Mouse (Mus musculus) retina, embryonic 14.5 days (tissue): ENCODE measurements around the gene Kcng4.
A peak's percentile ranks its signal among the peaks of the same experiment; 100 is the strongest.

ENCODE experiments used
- DNase-seq: peaks from one replicate; pipeline ENCODE4 v3.0.0-alpha.2; 2015; ENCODE audit warnings: low spot score

The Kcng4 gene

GRCm38 (mm10) chr8:119635378-119635777 lies at the start of gene Kcng4:
Gene Kcng4 (minus strand): TSS chr8:119635680.
- no peak for DNase-seq

GRCm38 (mm10) chr8:119679184-119679583 lies 43.7 kb upstream of the Kcng4 start:
- no peak for DNase-seq

GRCm38 (mm10) chr8:119678138-119678843 lies 42.8 kb upstream of the Kcng4 start:
- DNase-seq: peak; percentile 60

- DNase-seq: peak; percentile 98
These were observed 40.9 kb upstream of the Kcng4 start for GRCm38 (mm10) chr8:119676389-119676788.

- DNase-seq: peak; percentile 66
These were observed 40.0 kb upstream of the Kcng4 start for GRCm38 (mm10) chr8:119675457-119675856.

- DNase-seq: no peak
These were observed 38.6 kb upstream of the Kcng4 start for GRCm38 (mm10) chr8:119673976-119674555.

- DNase-seq: no peak
These were observed 35.1 kb upstream of the Kcng4 start for GRCm38 (mm10) chr8:119670419-119671091.

GRCm38 (mm10) chr8:119669284-119669683 lies 33.8 kb upstream of the Kcng4 start:
- peak; percentile 75 for DNase-seq

- no peak for DNase-seq
These were observed 33.0 kb upstream of the Kcng4 start for GRCm38 (mm10) chr8:119668447-119668846.

GRCm38 (mm10) chr8:119666219-119666951 lies 30.9 kb upstream of the Kcng4 start, which contains the start of gene Wfdc1:
Gene Wfdc1 (plus strand): TSS chr8:119666365.
- DNase-seq: peak; percentile 66

- no peak for DNase-seq
These were observed 29.8 kb upstream of the Kcng4 start for GRCm38 (mm10) chr8:119665270-119665669.

- no peak for DNase-seq
These were observed 28.0 kb upstream of the Kcng4 start for GRCm38 (mm10) chr8:119663440-119663839.

GRCm38 (mm10) chr8:119661892-119662291 lies 26.4 kb upstream of the Kcng4 start:
- no peak for DNase-seq

- peak; percentile 82 for DNase-seq
These were observed 25.6 kb upstream of the Kcng4 start for GRCm38 (mm10) chr8:119661081-119661480.

GRCm38 (mm10) chr8:119656709-119657464 lies 21.4 kb upstream of the Kcng4 start:
- peak; percentile 63 for DNase-seq

- DNase-seq: no peak
These were observed 15.8 kb upstream of the Kcng4 start for GRCm38 (mm10) chr8:119651324-119651723.

- no peak for DNase-seq
These were observed 11.4 kb upstream of the Kcng4 start for GRCm38 (mm10) chr8:119646846-119647245.

GRCm38 (mm10) chr8:119646197-119646596 lies 10.7 kb upstream of the Kcng4 start:
- DNase-seq: no peak

GRCm38 (mm10) chr8:119644981-119645597 lies 9.6 kb upstream of the Kcng4 start:
- no peak for DNase-seq

- DNase-seq: no peak
These were observed 9.0 kb upstream of the Kcng4 start for GRCm38 (mm10) chr8:119644429-119644960.

- no peak for DNase-seq
These were observed 7.5 kb upstream of the Kcng4 start for GRCm38 (mm10) chr8:119642960-119643359.
